Mouse (Mus musculus): ENCODE measurements around the gene Slc11a2. TPM values are rescaled to one million over a fixed set of nuclear protein-coding genes. Genes with fewer than 3 reads are reported as not detected.
"Not testable (repeated sequence)": the region's sequence is repeated elsewhere in the genome, so short reads cannot be mapped to it uniquely, and the experiment has no call there.

Gene Slc11a2
- polyA plus RNA-seq, 1 experiment from 2014 or later: 22.8 TPM

DNA sequence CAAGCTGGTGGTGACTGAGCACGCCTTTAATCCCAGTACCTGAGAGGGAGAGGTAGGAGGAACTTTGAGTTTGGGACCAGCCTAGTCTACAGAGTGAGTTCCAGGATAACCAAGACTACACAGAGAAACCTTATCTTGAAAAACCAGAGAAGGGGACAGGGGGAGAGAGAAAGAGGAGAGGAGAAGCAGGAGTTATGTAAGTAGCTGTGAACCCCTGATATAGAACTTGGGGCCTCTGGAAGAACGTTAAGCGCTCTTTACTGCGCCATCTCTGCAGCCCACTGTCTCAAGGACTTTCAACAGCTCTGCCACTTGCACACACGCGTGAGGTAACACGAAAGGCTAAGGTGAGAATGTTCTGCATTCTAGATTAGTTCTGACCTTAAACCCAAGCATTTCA, 33.3 kb downstream of the Slc11a2 start:
- no peak overlapping the region for H3K9ac ChIP-seq (replicated peaks)
- ATAC-seq (ENCODE audit: low FRiP score, low read depth): no peak
- peaks cover 37% of the 10 kb centered on the region for H3K36me3 ChIP-seq
- H3K4me2 ChIP-seq (replicated peaks): no peak overlapping the region
- H3K9me3 ChIP-seq: no peaks in the 10 kb centered on the region
- no peaks in the 10 kb centered on the region for H3K27me3 ChIP-seq
- H3K27ac ChIP-seq (replicated peaks): no peak overlapping the region
- H3K4me1 ChIP-seq: no peaks in the 10 kb centered on the region
- WGBS: 92% methylated on average over 7 of the region's 7 CpGs
- no peak overlapping the region for H3K4me3 ChIP-seq

DNA sequence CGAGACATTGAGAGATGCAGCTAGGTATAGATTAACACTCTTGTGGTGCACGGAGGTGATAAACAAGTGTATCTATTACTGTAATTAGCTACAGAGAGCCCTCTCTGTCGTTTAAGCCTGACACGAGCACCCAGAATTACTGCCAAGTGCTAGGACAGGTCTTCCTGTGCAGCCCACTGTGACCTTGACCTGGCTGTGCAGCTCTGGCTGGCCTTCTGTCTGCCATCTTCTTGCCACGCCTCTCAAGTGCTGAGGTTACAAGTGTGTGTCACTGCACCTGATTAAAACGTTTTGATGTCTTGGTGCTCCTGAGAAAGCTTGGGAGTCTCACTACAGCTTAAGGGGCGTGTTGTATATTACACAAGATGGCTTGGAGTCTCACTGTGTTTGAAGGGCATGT, 33.8 kb downstream of the Slc11a2 start:
- Histone ChIP-seq H3K27ac (replicated peaks) (no peak overlapping the region), H3K4me2 (replicated peaks) (no peak overlapping the region), H3K4me3 (no peak overlapping the region), H3K36me3 (peaks cover 32% of the 10 kb centered on the region), H3K27me3 (no peaks in the 10 kb centered on the region), H3K4me1 (no peaks in the 10 kb centered on the region), H3K9ac (replicated peaks) (no peak overlapping the region), H3K9me3 (no peaks in the 10 kb centered on the region)
- no peak for ATAC-seq (ENCODE audit: low FRiP score, low read depth)
- 80% methylated on average over 7 of the region's 7 CpGs for WGBS

DNA sequence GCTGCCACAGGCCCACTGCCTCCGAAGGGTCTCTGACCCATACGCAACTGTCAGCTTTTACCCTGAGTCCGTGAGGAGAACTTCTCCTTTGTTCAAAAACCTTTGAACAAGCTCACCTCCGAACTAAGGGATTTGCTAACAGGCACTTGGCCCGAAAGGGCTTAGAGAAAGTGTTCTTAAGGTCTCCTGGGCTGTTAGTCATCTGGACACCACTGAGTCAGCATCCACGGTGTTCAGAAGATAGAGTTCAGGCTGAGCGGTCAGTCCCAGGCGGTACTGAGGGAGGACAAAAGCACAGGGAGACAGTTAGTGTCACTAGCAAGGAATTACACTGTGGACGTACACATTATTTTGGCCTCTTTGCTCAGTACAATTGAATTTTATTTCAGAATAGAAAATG, 36.0 kb downstream of the Slc11a2 start:
- Histone ChIP-seq H3K36me3 (peaks cover 10% of the 10 kb centered on the region), H3K27ac (replicated peaks) (no peak overlapping the region), H3K9me3 (no peaks in the 10 kb centered on the region), H3K4me2 (replicated peaks) (no peak overlapping the region), H3K4me3 (no peak overlapping the region), H3K4me1 (no peaks in the 10 kb centered on the region), H3K27me3 (no peaks in the 10 kb centered on the region), H3K9ac (replicated peaks) (no peak overlapping the region)
- 61% methylated on average over 9 of the region's 9 CpGs for WGBS
- no peak for ATAC-seq (ENCODE audit: low FRiP score, low read depth)

DNA sequence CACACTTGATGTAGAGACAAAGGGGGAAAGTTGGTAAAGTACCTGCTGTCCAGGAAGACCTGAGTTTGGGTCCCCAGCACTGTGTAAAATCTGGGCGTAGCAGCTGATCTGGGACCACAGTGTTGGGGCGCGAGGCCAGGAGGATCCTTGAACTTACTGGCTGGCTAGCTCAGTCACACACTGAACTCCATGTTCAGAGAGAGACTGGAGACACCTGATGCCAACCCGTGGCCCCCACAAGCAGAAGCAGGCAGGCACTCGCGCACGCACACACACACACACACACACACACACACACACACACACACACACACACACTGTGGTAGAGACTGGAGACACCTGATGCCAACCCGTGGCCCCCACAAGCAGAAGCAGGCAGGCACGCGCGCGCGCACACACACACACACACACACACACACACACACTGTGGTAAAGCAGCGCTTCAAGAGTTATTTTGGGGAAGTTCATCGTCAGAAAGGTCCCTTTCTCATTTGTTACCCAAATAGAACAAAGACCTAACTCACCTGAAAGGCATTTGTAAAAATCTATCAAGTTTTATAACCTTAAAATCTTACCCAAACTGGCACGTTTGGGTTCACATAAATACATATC, 36.5 kb downstream of the Slc11a2 start:
- Histone ChIP-seq H3K9me3 (no peaks in the 10 kb centered on the region), H3K4me2 (replicated peaks) (no peak overlapping the region), H3K4me1 (no peaks in the 10 kb centered on the region), H3K9ac (replicated peaks) (no peak overlapping the region), H3K27me3 (no peaks in the 10 kb centered on the region), H3K27ac (replicated peaks) (no peak overlapping the region), H3K4me3 (no peak overlapping the region), H3K36me3 (peaks cover 4% of the 10 kb centered on the region)
- WGBS: 94% methylated on average over 16 of the region's 16 CpGs
- ATAC-seq (ENCODE audit: low FRiP score, low read depth): no peak

DNA sequence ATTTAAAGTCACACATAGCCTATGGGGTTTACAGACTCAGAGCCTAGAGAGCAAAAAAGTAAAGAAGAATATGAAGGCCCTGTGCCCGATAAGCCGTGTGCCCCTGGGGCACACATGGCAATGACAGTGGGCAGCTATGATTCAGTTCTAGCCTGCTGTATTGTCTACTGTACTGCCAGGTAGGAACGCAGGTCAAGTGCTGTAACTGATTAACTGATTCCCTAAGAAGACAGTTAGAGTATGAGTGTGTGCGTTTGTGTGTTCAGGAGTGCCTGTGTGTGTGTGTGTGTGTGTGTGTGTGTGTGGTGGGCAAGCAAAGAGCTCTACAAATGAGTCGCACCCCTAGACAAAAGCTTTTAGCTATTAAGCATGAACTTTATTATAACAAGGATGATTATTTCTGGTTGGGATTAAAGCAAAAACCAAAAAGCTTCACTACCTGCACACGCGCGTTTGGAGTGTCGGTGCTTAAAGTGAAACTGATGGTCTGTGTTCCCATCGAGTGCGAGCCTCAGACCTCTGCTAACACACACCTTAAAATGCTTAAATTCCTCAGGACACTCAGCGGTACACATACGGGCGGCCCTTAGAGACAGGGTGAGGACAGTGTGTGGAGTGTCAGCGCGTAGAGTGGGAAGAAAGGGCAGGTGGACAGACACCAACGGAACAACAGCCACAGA, 37.2 kb downstream of the Slc11a2 start:
- 95% methylated on average over 17 of the region's 17 CpGs for WGBS
- no peak for ATAC-seq (ENCODE audit: low FRiP score, low read depth)

DNA sequence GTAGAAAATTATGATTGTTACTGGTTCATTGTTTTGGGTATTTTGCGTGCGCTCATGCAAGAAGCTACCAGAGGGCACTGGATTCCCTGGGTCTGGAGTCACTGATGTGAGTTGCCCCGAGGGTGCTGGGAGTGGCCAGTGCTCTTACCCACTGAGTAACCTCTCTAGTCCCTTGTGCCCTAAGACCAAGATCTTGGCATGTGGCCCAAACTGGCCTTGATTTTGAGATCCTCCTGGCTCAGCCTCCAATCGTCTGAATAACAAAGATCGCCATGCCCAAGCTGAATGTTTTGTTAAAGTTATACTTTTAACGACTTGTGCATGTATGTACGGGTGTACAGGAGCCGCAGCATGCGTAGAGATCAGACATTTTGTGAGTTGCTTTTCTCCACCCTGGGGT, 39.2 kb downstream of the Slc11a2 start:
- no peak for ATAC-seq (ENCODE audit: low FRiP score, low read depth)

More for the DNA sequence above, 37.2 kb downstream of the Slc11a2 start:
- no peaks in the 10 kb centered on the region for H3K36me3 ChIP-seq
- no peak overlapping the region for H3K9ac ChIP-seq (replicated peaks)
- no peaks in the 10 kb centered on the region for H3K27me3 ChIP-seq
- H3K4me2 ChIP-seq (replicated peaks): no peak overlapping the region
- H3K9me3 ChIP-seq: no peaks in the 10 kb centered on the region
- no peak overlapping the region for H3K27ac ChIP-seq (replicated peaks)
- no peak overlapping the region for H3K4me3 ChIP-seq
- no peaks in the 10 kb centered on the region for H3K4me1 ChIP-seq

DNA sequence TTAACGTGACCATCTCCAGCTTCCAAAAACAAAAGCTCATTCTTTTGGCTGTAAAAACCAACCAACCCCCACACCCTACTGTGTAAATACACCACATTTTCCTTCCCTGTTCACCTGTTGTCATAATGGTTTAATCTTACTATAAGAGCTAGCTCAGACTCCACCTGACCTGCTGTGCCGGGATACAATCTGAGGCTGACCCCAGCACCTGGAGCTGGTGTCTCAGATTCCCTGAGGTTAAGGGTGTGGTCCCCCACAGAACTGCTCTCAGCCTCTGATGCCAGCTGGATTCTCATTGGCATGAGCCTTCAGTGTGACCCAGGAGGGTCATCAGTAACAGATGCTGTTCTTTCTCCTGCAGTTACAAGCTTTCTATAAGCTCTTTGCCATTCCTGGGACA, 44.8 kb downstream of the Slc11a2 start:
- WGBS: 79% methylated on average over 2 of the region's 2 CpGs

More for the DNA sequence above, 39.2 kb downstream of the Slc11a2 start:
- Histone ChIP-seq H3K36me3 (no peaks in the 10 kb centered on the region), H3K9me3 (no peaks in the 10 kb centered on the region), H3K4me2 (replicated peaks) (no peak overlapping the region), H3K4me1 (no peaks in the 10 kb centered on the region), H3K27ac (replicated peaks) (no peak overlapping the region), H3K4me3 (no peak overlapping the region), H3K9ac (replicated peaks) (no peak overlapping the region), H3K27me3 (no peaks in the 10 kb centered on the region)
- WGBS: 95% methylated on average over 9 of the region's 9 CpGs

DNA sequence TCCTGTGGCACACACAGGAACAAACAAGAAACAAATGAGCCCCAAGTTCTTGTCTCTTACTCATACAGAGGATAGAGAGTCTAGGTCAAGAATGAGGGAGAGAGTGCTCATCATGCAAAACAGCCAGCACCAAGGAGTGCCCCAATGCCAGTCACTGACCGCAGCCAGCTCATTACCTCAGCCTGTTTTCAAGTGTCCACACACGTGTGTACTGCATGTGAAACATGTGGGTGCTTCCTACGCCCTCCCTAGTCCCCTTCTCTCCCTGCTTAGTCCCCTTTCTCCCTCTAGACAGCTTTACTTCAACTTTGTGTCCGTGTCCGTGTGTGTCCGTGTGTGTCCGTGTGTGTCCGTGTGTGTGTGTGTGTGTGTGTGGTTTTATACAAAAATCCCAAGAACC, 45.2 kb downstream of the Slc11a2 start:
- Histone ChIP-seq H3K27me3 (no peaks in the 10 kb centered on the region), H3K4me1 (no peaks in the 10 kb centered on the region), H3K9me3 (no peaks in the 10 kb centered on the region), H3K27ac (replicated peaks) (no peak overlapping the region), H3K4me2 (replicated peaks) (no peak overlapping the region), H3K36me3 (no peaks in the 10 kb centered on the region), H3K4me3 (no peak overlapping the region), H3K9ac (replicated peaks) (no peak overlapping the region)
- no peak for ATAC-seq (ENCODE audit: low FRiP score, low read depth)
- WGBS: 87% methylated on average over 8 of the region's 8 CpGs

More for the DNA sequence above, 44.8 kb downstream of the Slc11a2 start:
- H3K4me1 ChIP-seq: no peaks in the 10 kb centered on the region
- H3K27me3 ChIP-seq: no peaks in the 10 kb centered on the region
- H3K27ac ChIP-seq (replicated peaks): no peak overlapping the region
- no peaks in the 10 kb centered on the region for H3K9me3 ChIP-seq
- no peak overlapping the region for H3K4me2 ChIP-seq (replicated peaks)
- no peak for ATAC-seq (ENCODE audit: low FRiP score, low read depth)
- H3K36me3 ChIP-seq: no peaks in the 10 kb centered on the region
- H3K4me3 ChIP-seq: no peak overlapping the region
- H3K9ac ChIP-seq (replicated peaks): no peak overlapping the region

DNA sequence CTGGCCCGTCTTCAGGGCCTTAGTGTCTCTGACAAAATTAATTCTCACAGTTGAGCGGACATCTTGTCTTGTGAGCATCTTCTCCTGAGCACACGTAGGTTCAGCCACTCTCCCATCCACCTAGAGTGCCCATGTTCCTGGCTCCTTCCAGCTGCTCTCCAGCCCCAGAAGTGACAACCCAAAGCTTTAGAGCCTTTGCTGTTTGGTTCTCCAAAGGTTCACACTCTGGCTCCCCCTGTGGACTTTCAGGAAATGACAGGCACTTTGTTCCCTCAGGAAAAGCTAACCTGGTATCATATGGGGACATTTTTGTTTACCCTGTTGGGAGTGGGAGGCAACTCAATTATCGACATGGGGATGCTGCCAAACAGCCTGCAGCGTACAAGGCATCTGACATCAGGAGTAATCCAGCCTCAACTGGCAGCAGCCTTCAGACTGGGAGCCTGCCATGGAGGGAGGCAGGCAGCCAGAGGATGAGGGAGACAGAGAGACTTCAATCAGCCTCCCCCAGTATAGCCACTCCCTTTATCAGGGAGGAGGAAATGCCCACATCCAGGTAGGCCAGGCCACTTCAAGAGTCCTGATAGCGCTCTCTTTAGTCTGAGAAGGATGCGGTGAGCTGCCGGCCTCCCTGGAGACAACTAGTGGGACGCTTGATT, 46.9 kb downstream of the Slc11a2 start:
- not testable (repeated sequence) for H3K36me3 ChIP-seq; H3K9ac ChIP-seq (replicated peaks); H3K27ac ChIP-seq (replicated peaks); H3K27me3 ChIP-seq; H3K4me1 ChIP-seq; H3K4me3 ChIP-seq; ATAC-seq (ENCODE audit: low FRiP score, low read depth); H3K4me2 ChIP-seq (replicated peaks); H3K9me3 ChIP-seq
- 41% methylated on average over 4 of the region's 9 CpGs for WGBS

DNA sequence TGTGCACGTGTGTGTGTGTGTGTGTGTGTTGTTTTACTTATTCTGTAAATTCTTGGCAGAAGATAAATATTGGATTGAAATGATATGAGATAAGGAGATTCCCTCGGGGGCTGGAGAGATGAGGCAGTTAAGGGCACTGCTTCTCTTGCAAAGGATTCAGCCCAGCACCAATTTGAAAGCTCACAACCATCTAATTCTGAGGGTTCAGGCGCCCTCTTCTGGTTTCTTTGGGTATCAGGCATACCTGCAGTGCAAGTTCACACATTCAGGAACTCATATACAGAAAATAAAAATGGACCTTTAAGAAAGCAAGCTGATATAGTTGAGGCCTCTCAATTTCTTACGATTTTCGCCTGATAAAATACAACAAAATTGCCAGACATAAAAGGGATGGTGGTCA, 49.8 kb downstream of the Slc11a2 start:
- 37% methylated on average over 5 of the region's 5 CpGs for WGBS
- Histone ChIP-seq H3K27me3 (no peaks in the 10 kb centered on the region), H3K9ac (replicated peaks) (no peak overlapping the region), H3K9me3 (no peaks in the 10 kb centered on the region), H3K36me3 (no peaks in the 10 kb centered on the region), H3K4me1 (no peaks in the 10 kb centered on the region), H3K27ac (replicated peaks) (no peak overlapping the region), H3K4me2 (replicated peaks) (no peak overlapping the region), H3K4me3 (no peak overlapping the region)
- no peak for ATAC-seq (ENCODE audit: low FRiP score, low read depth)

DNA sequence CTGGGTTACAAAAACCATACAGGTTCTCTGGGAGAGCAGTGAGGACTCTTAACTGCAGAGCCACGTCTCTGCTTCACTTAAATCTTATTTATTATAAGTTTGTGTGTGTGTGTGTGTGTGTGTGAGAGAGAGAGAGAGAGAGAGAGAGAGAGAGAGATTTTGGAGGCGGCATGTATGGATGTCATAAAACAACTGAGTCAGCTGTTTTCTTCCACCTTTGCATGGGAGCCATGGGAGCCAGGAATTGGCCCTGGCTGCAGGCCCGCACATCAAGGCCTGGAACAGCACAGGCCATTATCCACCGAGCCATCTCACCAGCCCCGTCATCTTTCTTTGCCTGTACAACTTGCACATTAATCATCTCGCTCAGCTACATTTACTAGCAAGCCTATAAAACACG, 57.8 kb downstream of the Slc11a2 start:
- no peak for ATAC-seq (ENCODE audit: low FRiP score, low read depth)
- H3K4me2 ChIP-seq (replicated peaks): no peak overlapping the region

DNA sequence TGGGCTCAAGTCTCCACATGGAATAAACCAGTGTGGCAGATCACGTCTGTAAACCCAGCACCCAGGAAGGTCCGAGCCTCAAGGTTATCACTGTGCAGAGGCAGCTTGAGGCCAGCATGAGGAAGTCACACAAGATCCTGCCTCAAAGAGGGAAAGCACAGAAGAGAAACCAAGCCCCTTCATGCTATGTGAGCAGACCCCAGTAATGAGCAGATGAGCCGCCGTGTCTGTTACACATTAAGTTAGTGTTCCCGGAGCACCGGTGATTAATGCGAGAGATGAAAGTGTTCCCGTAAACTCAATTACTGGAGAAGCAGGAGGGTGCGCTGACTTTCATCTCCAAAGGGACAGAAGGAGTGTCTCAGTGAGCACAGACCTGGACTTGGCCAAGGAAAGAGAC, 58.9 kb downstream of the Slc11a2 start:
- not testable (repeated sequence) for H3K27me3 ChIP-seq; ATAC-seq (ENCODE audit: low FRiP score, low read depth); H3K27ac ChIP-seq (replicated peaks); H3K4me1 ChIP-seq; H3K4me3 ChIP-seq; H3K36me3 ChIP-seq; H3K4me2 ChIP-seq (replicated peaks); H3K9me3 ChIP-seq; H3K9ac ChIP-seq (replicated peaks)
- WGBS: 70% methylated on average over 9 of the region's 9 CpGs

More for the DNA sequence above, 57.8 kb downstream of the Slc11a2 start:
- Histone ChIP-seq H3K4me3 (no peak overlapping the region), H3K9me3 (no peaks in the 10 kb centered on the region), H3K27ac (replicated peaks) (no peak overlapping the region), H3K27me3 (no peaks in the 10 kb centered on the region), H3K36me3 (no peaks in the 10 kb centered on the region), H3K9ac (replicated peaks) (no peak overlapping the region), H3K4me1 (no peaks in the 10 kb centered on the region)
- WGBS: 85% methylated on average over 6 of the region's 7 CpGs
